Mouse (Mus musculus): ENCODE data around the gene Ccpg1.

GRCm38 (mm10) chr9:73020566-73021097, 35.4 kb downstream of the Ccpg1 start:
- TF ChIP-seq EP300 (IDR thresholded peaks at IDR 0.05; ENCODE audit: low read depth) (no peak), CTCF (IDR thresholded peaks at IDR 0.05; ENCODE audit: low read depth) (no peak)
